Mouse (Mus musculus) cerebellum, adult 2 months (tissue): ENCODE results near the gene Ntrk2. TPM values are rescaled to one million over a fixed set of nuclear protein-coding genes. Genes with fewer than 3 reads are reported as not detected.
A peak's percentile ranks its signal among the peaks of the same experiment; 100 is the strongest.

Experiments used
- DNase-seq, 2 experiments: peaks; one replicate each; pipeline ENCODE4 v3.0.0; 2021
- H3K27ac ChIP-seq: fragments of 200-500 bp; 2 replicates; pipeline ENCODE4 v1.5.1; 2012; ENCODE audit warnings: low read length, control low read depth, inconsistent platforms; ENCODE audit not compliant: insufficient read depth
- H3K27me3 ChIP-seq: fragments of 200-500 bp; 2 replicates; pipeline ENCODE4 v1.6.1; 2012; ENCODE audit warnings: inconsistent platforms, mild to moderate bottlenecking, low read length, moderate library complexity; ENCODE audit not compliant: control insufficient read depth, insufficient read depth
- H3K4me1 ChIP-seq: fragments of 200-500 bp; 2 replicates; pipeline ENCODE4 v1.6.1; 2011; ENCODE audit warnings: low read length; ENCODE audit not compliant: control insufficient read depth, insufficient read depth
- H3K4me3 ChIP-seq: fragments of 200-500 bp; replicated peaks from 2 replicates; pipeline ENCODE3; 2011; ENCODE audit warnings: mild to moderate bottlenecking, low read depth, low read length, control low read depth; ENCODE audit not compliant: insufficient read depth
- CTCF ChIP-seq: fragments of 200-500 bp; IDR thresholded peaks from 2 replicates; pipeline ENCODE4 v1.5.1; 2011; ENCODE audit warnings: low read depth, mild to moderate bottlenecking, control low read depth, low read length, moderate library complexity, borderline replicate concordance; ENCODE audit not compliant: insufficient read depth
- POLR2A ChIP-seq: fragments of 200-500 bp; IDR thresholded peaks from 2 replicates; pipeline ENCODE4 v1.6.1; 2011; ENCODE audit warnings: low read length, control low read depth, borderline replicate concordance; ENCODE audit not compliant: insufficient read depth
- WGBS: fragments of 180-500 bp; shearing (Covaris S2); methylation state at CpG from one replicate; pipeline ENCODE4 v1.1.7; 2018; 5-methylcytosine and 5-hydroxymethylcytosine counted together
- polyA plus RNA-seq: library from polyadenylated mRNA; depleted of rRNA; stranded (reverse); fragments of >200 nt; gene quantifications from 2 replicates; pipeline ENCODE4 v1.2.3, GENCODE M21; 2012; rRNA removed

Ntrk2 gene
- polyA plus RNA-seq, 1 experiment, result 136 TPM

GRCm38 (mm10) chr13:59173840-59174239 lies 367.5 kb downstream of the Ntrk2 start:
- WGBS, result 41% methylated on average over 8 of the region's 8 CpGs
- Histone ChIP-seq H3K27ac (no peak overlapping the region), H3K4me1 (peaks cover 6% of the 10 kb centered on the region), H3K4me3 (no peak overlapping the region), H3K27me3 (no peaks in the 10 kb centered on the region)
- peak in 1 of 2 experiments; percentile 18 for DNase-seq
- TF ChIP-seq CTCF (no peak), POLR2A (no peak)

- no peak for TF ChIP-seq POLR2A
- no peak for TF ChIP-seq CTCF
- H3K4me3 ChIP-seq, result no peak overlapping the region
- no peaks in the 10 kb centered on the region for H3K27me3 ChIP-seq
- H3K4me1 ChIP-seq, result peaks cover 6% of the 10 kb centered on the region
- peak in 1 of 2 experiments; percentile 28 for DNase-seq
- no peak overlapping the region for H3K27ac ChIP-seq
- WGBS, result 26% methylated on average over 3 of the region's 3 CpGs
Measured at GRCm38 (mm10) chr13:59176021-59176420, 369.7 kb downstream of the Ntrk2 start.

- no peaks in the 10 kb centered on the region for H3K27me3 ChIP-seq
- WGBS, result 86% methylated on average over 9 of the region's 9 CpGs
- peaks cover 8% of the 10 kb centered on the region for H3K4me1 ChIP-seq
- TF ChIP-seq CTCF (no peak), POLR2A (no peak)
- DNase-seq, result no peak
- no peak overlapping the region for H3K27ac ChIP-seq
- no peak overlapping the region for H3K4me3 ChIP-seq
Measured at GRCm38 (mm10) chr13:59176485-59176884, 370.1 kb downstream of the Ntrk2 start.

- 94% methylated on average over 9 of the region's 9 CpGs for WGBS
- TF ChIP-seq CTCF (no peak), POLR2A (no peak)
- no peaks in the 10 kb centered on the region for H3K27me3 ChIP-seq
- no peak overlapping the region for H3K4me3 ChIP-seq
- no peak for DNase-seq
- no peak overlapping the region for H3K27ac ChIP-seq
- H3K4me1 ChIP-seq, result peaks cover 8% of the 10 kb centered on the region
Measured at GRCm38 (mm10) chr13:59177003-59177402, 370.6 kb downstream of the Ntrk2 start.

- Histone ChIP-seq H3K4me3 (no peak overlapping the region), H3K4me1 (peaks cover 8% of the 10 kb centered on the region), H3K27me3 (no peaks in the 10 kb centered on the region), H3K27ac (no peak overlapping the region)
- no peak for DNase-seq
- 88% methylated on average over 4 of the region's 4 CpGs for WGBS
- TF ChIP-seq CTCF (no peak), POLR2A (no peak)
Measured at GRCm38 (mm10) chr13:59179986-59180385, 373.6 kb downstream of the Ntrk2 start.

GRCm38 (mm10) chr13:59180781-59181180 lies 374.4 kb downstream of the Ntrk2 start:
- peak in 1 of 2 experiments; percentile 27 for DNase-seq
- no peaks in the 10 kb centered on the region for H3K27me3 ChIP-seq
- H3K4me3 ChIP-seq, result no peak overlapping the region
- TF ChIP-seq POLR2A, result no peak
- peaks cover 8% of the 10 kb centered on the region for H3K4me1 ChIP-seq
- no peak overlapping the region for H3K27ac ChIP-seq
- WGBS, result 34% methylated on average over 10 of the region's 10 CpGs

- 54% methylated on average over 16 of the region's 16 CpGs for WGBS
- no peak for DNase-seq
- no peaks in the 10 kb centered on the region for H3K27me3 ChIP-seq
- TF ChIP-seq POLR2A, result no peak
- TF ChIP-seq CTCF, result no peak
- H3K27ac ChIP-seq, result no peak overlapping the region
- H3K4me3 ChIP-seq, result peak overlapping the region; percentile 38
- H3K4me1 ChIP-seq, result peaks cover 3% of the 10 kb centered on the region; the same call in 1 of the 2 replicates
Measured at GRCm38 (mm10) chr13:59181188-59181947, 375.0 kb downstream of the Ntrk2 start.

- peaks cover 2% of the 10 kb centered on the region; the same call in 1 of the 2 replicates for H3K4me1 ChIP-seq
- H3K4me3 ChIP-seq, result no peak overlapping the region
- WGBS, result 26% methylated on average over 5 of the region's 5 CpGs
- peak; percentile 65 to 78 for DNase-seq
- TF ChIP-seq POLR2A (no peak), CTCF (peak; percentile 80)
- no peaks in the 10 kb centered on the region for H3K27me3 ChIP-seq
- no peak overlapping the region for H3K27ac ChIP-seq
Measured at GRCm38 (mm10) chr13:59182630-59183029, 376.3 kb downstream of the Ntrk2 start.

Other genes starting within 250 kb of the Ntrk2 start
- 0.05 and 0.25 TPM in 2 replicates for gene Slc28a3, start 195.7 kb upstream of the Ntrk2 start, polyA plus RNA-seq